Mouse (Mus musculus) adrenal gland, adult 2 months (tissue): Measurements from ENCODE around the gene Stx6. TPM values are rescaled to one million over a fixed set of nuclear protein-coding genes. Genes with fewer than 3 reads are reported as not detected.
"Not testable (repeated sequence)": the region's sequence is repeated elsewhere in the genome, so short reads cannot be mapped to it uniquely, and the experiment has no call there.

Experiments used
- DNase-seq: peaks from one replicate; pipeline ENCODE4 v3.0.0; 2021
- polyA plus RNA-seq: library from polyadenylated mRNA; depleted of rRNA; stranded (reverse); fragments of >200 nt; gene quantifications from 2 replicates; pipeline ENCODE4 v1.2.3, GENCODE M21; 2012
- total RNA-seq, 2 experiments: library from RNA; stranded (reverse); gene quantifications; 2 replicates each; pipeline ENCODE4 v1.2.3; 2021

Stx6 gene
- total and polyA plus RNA-seq, 3 experiments: 50.7 to 92.3 (median 58.4) TPM

DNA sequence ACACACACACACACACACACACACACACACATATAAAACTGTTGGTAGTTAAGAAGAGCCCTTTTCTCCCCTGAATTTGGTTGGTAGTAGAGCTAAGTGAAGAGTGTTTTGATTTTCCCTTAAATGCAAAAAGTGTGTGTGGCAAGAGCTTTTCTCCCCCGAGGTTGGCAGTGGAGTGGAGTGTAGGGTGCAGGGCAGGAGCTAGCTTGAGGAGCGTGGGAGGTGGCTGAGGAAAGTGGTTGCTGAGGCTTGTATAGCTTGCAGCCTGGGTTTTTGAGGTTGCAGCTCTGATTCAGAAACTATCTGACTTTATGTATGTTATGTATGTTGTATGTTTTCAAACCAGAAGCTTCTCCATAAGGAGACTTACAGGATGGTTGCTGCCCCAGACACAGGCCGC is 8.9 kb downstream of the Stx6 start:
- no peak for DNase-seq

DNA sequence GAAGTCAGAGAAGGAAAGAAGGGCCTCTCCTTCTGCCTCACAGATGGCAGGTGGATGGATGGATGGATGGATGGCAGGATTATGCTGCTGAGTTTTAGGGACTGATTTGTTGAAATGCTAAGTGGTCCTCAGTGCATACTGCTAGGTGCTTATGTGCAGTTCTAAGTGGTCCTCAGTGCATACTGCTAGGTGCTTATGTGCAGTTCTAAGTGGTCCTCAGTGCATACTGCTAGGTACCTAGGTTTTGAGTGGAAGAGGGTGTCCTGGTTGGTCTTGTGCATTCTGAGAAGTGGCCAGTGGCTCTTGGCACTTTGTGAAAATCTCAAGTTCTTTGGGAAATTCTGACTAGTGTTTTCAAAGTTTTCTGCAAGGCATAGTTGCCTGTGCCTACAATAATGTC is 11.4 kb downstream of the Stx6 start:
- DNase-seq: no peak

DNA sequence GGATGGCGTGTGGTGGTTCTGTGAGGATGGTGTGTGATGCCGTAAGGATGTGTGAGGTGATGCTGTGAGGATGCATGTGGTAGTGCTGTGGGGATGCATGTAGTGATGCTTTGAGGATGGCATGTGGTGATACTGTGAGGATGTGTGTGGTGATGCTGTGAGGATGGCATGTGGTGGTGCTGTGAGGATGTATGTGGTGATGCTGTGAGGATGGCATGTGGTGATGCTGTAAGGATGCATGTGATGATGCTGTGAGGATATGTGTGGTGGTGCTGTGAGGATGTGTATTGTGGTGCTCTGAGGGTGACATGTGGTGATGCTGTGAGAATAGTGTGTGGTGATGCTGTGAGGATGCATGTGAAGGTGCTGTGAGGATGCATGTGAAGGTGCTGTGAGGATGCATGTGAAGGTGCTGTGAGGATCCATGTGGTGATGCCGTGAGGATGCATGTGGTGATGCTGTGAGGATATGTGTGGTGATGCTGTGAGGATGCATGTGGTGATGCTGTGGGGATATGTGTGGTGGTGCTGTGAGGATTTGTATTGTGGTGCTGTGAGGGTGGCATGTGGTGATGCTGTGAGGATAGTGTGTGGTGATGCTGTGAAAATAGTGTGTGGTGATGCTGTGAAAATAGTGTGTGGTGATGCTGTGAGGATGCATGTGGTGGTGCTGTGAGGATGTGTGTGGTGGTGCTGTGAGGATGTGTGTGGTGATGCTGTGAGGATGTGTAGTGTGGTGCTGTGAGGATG is 14.6 kb downstream of the Stx6 start:
- DNase-seq: no peak

DNA sequence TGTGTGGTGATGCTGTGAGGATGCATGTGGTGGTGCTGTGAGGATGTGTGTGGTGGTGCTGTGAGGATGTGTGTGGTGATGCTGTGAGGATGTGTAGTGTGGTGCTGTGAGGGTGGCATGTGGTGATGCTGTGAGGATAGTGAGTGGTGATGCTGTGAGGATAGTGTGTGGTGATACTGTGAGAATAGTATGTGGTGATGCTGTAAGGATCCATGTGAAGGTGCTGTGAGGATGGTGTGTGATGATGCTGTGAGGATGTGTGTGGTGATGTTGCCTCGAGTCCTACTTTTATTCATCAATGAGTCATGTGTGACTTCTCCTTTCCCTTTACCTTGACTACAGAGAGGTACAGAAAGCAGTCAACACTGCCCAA is 15.1 kb downstream of the Stx6 start:
- DNase-seq: not testable (repeated sequence)

DNA sequence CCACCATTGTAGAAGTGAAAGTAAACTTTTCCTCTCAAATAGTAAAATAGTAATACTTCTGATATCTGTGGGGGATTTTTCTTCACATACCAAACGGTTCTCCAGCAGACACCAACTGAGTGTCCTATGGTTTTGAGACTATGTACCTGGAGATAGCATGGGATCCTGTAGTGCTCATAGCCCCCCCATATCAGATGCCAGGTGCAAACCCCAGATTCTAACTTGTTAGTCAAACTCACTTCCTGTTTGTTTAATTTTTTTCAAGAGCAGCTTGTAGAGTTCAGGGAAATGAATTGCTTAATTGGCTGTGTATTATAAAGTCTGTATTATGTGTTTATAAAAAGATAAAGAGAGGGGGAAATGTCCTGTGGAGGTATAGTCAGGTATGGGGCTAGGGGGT is 15.9 kb downstream of the Stx6 start:
- DNase-seq: no peak

- DNase-seq: no peak
Observed at GRCm38 (mm10) chr1:155178192-155178924, 19.8 kb downstream of the Stx6 start.

GRCm38 (mm10) chr1:155184191-155184590 is 25.7 kb downstream of the Stx6 start:
- DNase-seq: no peak

DNA sequence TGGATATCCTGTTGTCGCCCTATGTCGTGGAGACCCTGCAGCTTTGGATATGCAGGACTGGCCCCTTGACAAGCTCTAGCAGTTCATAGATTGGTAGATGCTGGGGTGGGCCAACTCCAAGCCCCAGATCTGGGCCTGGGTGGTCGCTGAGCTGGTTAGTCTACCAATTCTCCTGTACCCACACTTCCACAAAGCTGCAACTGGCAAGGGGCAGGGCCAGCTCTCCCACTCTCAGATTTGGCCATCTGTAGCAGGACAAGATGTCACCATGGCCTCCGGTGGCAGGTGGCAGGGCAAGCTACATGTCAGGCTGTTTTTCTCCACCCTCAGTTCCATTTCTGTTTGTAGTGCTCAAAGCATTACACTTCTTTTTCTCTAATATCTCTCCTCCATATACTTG is 30.1 kb downstream of the Stx6 start:
- DNase-seq: no peak

GRCm38 (mm10) chr1:155191219-155191618 is 32.7 kb downstream of the Stx6 start:
- no peak for DNase-seq

GRCm38 (mm10) chr1:155191671-155192070 is 33.2 kb downstream of the Stx6 start:
- DNase-seq: no peak

- no peak for DNase-seq
Observed at GRCm38 (mm10) chr1:155192805-155193368, 34.4 kb downstream of the Stx6 start.

- DNase-seq: no peak
Observed at GRCm38 (mm10) chr1:155196691-155197090, 38.2 kb downstream of the Stx6 start.

- DNase-seq: no peak
Observed at GRCm38 (mm10) chr1:155199522-155199921, 41.0 kb downstream of the Stx6 start.

- DNase-seq: no peak
Observed at GRCm38 (mm10) chr1:155200967-155201366, 42.5 kb downstream of the Stx6 start.

DNA sequence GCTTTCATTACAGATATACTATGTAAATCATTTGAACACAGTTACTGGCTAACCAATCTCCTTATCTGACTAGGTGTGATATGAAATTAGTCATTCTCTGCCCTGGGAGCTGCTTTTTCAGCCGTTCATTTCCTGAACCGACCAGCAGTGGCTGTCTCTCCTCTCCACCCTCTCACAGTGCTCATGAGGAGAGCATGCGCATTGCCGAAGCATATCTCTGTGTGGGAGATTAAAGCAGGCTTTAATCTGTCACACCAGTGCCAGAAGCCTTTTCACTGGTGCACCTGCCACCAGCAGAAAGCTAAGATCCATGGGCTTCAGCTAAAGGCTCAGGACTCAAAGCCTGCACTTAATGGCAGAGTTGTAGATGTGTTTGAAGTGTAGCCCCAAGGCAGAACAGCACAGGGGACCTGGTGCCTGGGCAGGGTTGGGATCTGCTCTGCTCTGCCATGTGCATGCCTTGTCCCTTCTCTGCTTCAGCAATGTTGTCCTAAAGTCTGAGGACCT is 42.9 kb downstream of the Stx6 start:
- no peak for DNase-seq

- DNase-seq: no peak
Observed at GRCm38 (mm10) chr1:155201914-155202313, 43.4 kb downstream of the Stx6 start.

DNA sequence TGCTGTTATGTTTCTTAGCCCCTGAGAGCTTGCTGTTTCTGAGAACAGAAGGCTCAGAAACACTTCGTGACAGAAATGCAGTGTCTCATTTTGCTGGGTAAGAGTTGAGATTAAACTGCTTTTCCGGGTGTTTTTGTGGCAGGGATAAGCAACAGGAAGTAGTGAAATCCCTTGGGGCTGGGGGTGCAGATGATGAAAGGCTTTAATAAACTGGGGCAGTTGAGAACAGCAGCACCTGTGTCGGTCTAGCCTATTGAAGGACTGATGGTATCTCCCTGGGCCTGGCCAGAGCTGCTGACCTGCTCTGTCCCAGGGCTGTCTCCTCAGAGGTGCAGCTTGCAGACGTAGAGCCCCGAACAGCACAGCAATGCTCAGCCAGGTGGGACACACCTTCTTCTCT is 44.0 kb downstream of the Stx6 start:
- DNase-seq: no peak

GRCm38 (mm10) chr1:155203101-155203500 is 44.6 kb downstream of the Stx6 start:
- no peak for DNase-seq

- no peak for DNase-seq
Observed at GRCm38 (mm10) chr1:155203954-155204353, 45.4 kb downstream of the Stx6 start.

GRCm38 (mm10) chr1:155204560-155205162 is 46.1 kb downstream of the Stx6 start:
- no peak for DNase-seq

GRCm38 (mm10) chr1:155205311-155205710 is 46.8 kb downstream of the Stx6 start:
- DNase-seq: no peak

GRCm38 (mm10) chr1:155205822-155206660 is 47.5 kb downstream of the Stx6 start:
- DNase-seq: no peak
